Mouse (Mus musculus): ENCODE results near the gene Palm2.

- TF ChIP-seq POLR2A (IDR thresholded peaks at IDR 0.05; ENCODE audit: borderline replicate concordance, low read depth, low read length) (no peak), CTCF (IDR thresholded peaks at IDR 0.05; ENCODE audit: low read depth, low read length) (no peak)
Measured at GRCm38 (mm10) chr4:57670813-57671469, 236.9 kb downstream of the Palm2 start.
